Mouse (Mus musculus): ENCODE data around the gene Tmem204. TPM values are rescaled to one million over a fixed set of nuclear protein-coding genes. Genes with fewer than 3 reads are reported as not detected.

The Tmem204 gene
- polyA plus RNA-seq, 1 experiment from 2014 or later, result 26.7 TPM

GRCm38 (mm10) chr17:25015655-25016291 is 67.6 kb downstream of the Tmem204 start, which contains the start of the genes Cramp1l and Ift140:
Cramp1l (minus strand) TSS chr17:25015788.
Ift140 (plus strand) TSS chr17:25016085.
- peak within 1 kb of the TSS; percentile 84 for H3K27ac ChIP-seq (ENCODE audit: low read length)
- peaks cover 14% of the 10 kb centered on the region for H3K4me1 ChIP-seq (ENCODE audit: control insufficient read depth, insufficient read depth, low read length)
- WGBS, result under 1% methylated on average over 62 of the region's 62 CpGs
- peak; percentile 97 for ATAC-seq (replicated peaks; ENCODE audit: extremely low read depth, insufficient read depth, low FRiP score)
- H3K9ac ChIP-seq (ENCODE audit: low read length), result peak within 1 kb of the TSS; percentile 98
- H3K4me2 ChIP-seq (ENCODE audit: low read depth, low read length), result peak within 1 kb of the TSS; percentile 95
- H3K27me3 ChIP-seq (ENCODE audit: control insufficient read depth, insufficient read depth, low read length), result no peaks in the 10 kb centered on the region
- H3K36me3 ChIP-seq (ENCODE audit: control insufficient read depth, insufficient read depth), result peaks cover 12% of the 10 kb centered on the region
- peak within 1 kb of the TSS; percentile 90 for H3K4me3 ChIP-seq (ENCODE audit: low read length)
- H3K9me3 ChIP-seq (replicated peaks; ENCODE audit: control insufficient read depth, low read length), result no peaks in the 10 kb centered on the region

- 0 out of 2 replicates have a peak, but pooled peaks have one; percentile 3 for ATAC-seq (replicated peaks; ENCODE audit: extremely low read depth, insufficient read depth, low FRiP score)
- H3K4me3 ChIP-seq (ENCODE audit: low read length), result peak overlapping the region; percentile 90
- H3K4me1 ChIP-seq (ENCODE audit: control insufficient read depth, insufficient read depth, low read length), result peaks cover 14% of the 10 kb centered on the region
- peak overlapping the region; percentile 95 for H3K4me2 ChIP-seq (ENCODE audit: low read depth, low read length)
- no peaks in the 10 kb centered on the region for H3K9me3 ChIP-seq (replicated peaks; ENCODE audit: control insufficient read depth, low read length)
- H3K27me3 ChIP-seq (ENCODE audit: control insufficient read depth, insufficient read depth, low read length), result no peaks in the 10 kb centered on the region
- peak overlapping the region; percentile 84 for H3K27ac ChIP-seq (ENCODE audit: low read length)
- H3K36me3 ChIP-seq (ENCODE audit: control insufficient read depth, insufficient read depth), result peaks cover 15% of the 10 kb centered on the region
- WGBS, result under 1% methylated on average over 39 of the region's 39 CpGs
- H3K9ac ChIP-seq (ENCODE audit: low read length), result peak overlapping the region; percentile 98
Observed at GRCm38 (mm10) chr17:25014841-25015570, 68.4 kb downstream of the Tmem204 start.

GRCm38 (mm10) chr17:25013606-25014501 is 69.5 kb downstream of the Tmem204 start:
- Histone ChIP-seq H3K4me3 (ENCODE audit: low read length) (peak overlapping the region; percentile 90), H3K27ac (ENCODE audit: low read length) (peak overlapping the region; percentile 81), H3K9ac (ENCODE audit: low read length) (peak overlapping the region; percentile 98), H3K36me3 (ENCODE audit: control insufficient read depth, insufficient read depth) (peaks cover 15% of the 10 kb centered on the region), H3K4me1 (ENCODE audit: control insufficient read depth, insufficient read depth, low read length) (peaks cover 14% of the 10 kb centered on the region), H3K9me3 (replicated peaks; ENCODE audit: control insufficient read depth, low read length) (no peaks in the 10 kb centered on the region), H3K27me3 (ENCODE audit: control insufficient read depth, insufficient read depth, low read length) (no peaks in the 10 kb centered on the region), H3K4me2 (ENCODE audit: low read depth, low read length) (peak overlapping the region; percentile 95)
- WGBS, result under 1% methylated on average over 81 of the region's 81 CpGs
- ATAC-seq (replicated peaks; ENCODE audit: extremely low read depth, insufficient read depth, low FRiP score), result no peak

Other genes with a start within 250 kb of the Tmem204 start
- gene Hagh, start 243.4 kb downstream of the Tmem204 start, polyA plus RNA-seq (2015; fragmentation: Nextera tagmentation; extraction: Ambion mirVana), result 69.1 and 71.8 TPM in 2 replicates
- gene Fahd1, start 233.2 kb downstream of the Tmem204 start, polyA plus RNA-seq (2015; fragmentation: Nextera tagmentation; extraction: Ambion mirVana), result 50.2 and 59.9 TPM in 2 replicates
- gene Igfals, start 217.6 kb downstream of the Tmem204 start, polyA plus RNA-seq (2015; fragmentation: Nextera tagmentation; extraction: Ambion mirVana), result 0.40 and 0.70 TPM in 2 replicates
- gene Nubp2, start 197.2 kb downstream of the Tmem204 start, polyA plus RNA-seq (2015; fragmentation: Nextera tagmentation; extraction: Ambion mirVana), result 37.9 and 38.3 TPM in 2 replicates
- gene Spsb3, start 196.9 kb downstream of the Tmem204 start, polyA plus RNA-seq (2015; fragmentation: Nextera tagmentation; extraction: Ambion mirVana), result 33.7 and 34.0 TPM in 2 replicates
- gene Eme2, start 188.5 kb downstream of the Tmem204 start, polyA plus RNA-seq (2015; fragmentation: Nextera tagmentation; extraction: Ambion mirVana), result 18.2 and 20.4 TPM in 2 replicates
- 86.8 and 94.8 TPM in 2 replicates for gene Mrps34, start 188.5 kb downstream of the Tmem204 start, polyA plus RNA-seq (2015; fragmentation: Nextera tagmentation; extraction: Ambion mirVana)
- 38.2 and 42.1 TPM in 2 replicates for gene Nme3, start 187.1 kb downstream of the Tmem204 start, polyA plus RNA-seq (2015; fragmentation: Nextera tagmentation; extraction: Ambion mirVana)
- 30.1 and 33.0 TPM in 2 replicates for gene Mapk8ip3, start 146.6 kb downstream of the Tmem204 start, polyA plus RNA-seq (2015; fragmentation: Nextera tagmentation; extraction: Ambion mirVana)
- gene Jpt2, start 122.9 kb downstream of the Tmem204 start, polyA plus RNA-seq (2015; fragmentation: Nextera tagmentation; extraction: Ambion mirVana), result 79.3 and 82.5 TPM in 2 replicates
- 3.9 and 4.2 TPM in 2 replicates for gene Cramp1l, start 67.8 kb downstream of the Tmem204 start, polyA plus RNA-seq (2015; fragmentation: Nextera tagmentation; extraction: Ambion mirVana)
- gene Ift140, start 67.5 kb downstream of the Tmem204 start, polyA plus RNA-seq (2015; fragmentation: Nextera tagmentation; extraction: Ambion mirVana), result 11.6 TPM in 2 replicates
- gene Telo2, start 32.4 kb upstream of the Tmem204 start, polyA plus RNA-seq (2015; fragmentation: Nextera tagmentation; extraction: Ambion mirVana), result 31.3 and 31.7 TPM in 2 replicates
- 0.20 and 0.24 TPM in 2 replicates for gene Ptx4, start 37.2 kb upstream of the Tmem204 start, polyA plus RNA-seq (2015; fragmentation: Nextera tagmentation; extraction: Ambion mirVana)
- 16.1 and 19.2 TPM in 2 replicates for gene Clcn7, start 49.8 kb upstream of the Tmem204 start, polyA plus RNA-seq (2015; fragmentation: Nextera tagmentation; extraction: Ambion mirVana)
- not detected in 2 replicates for gene Ccdc154, start 78.9 kb upstream of the Tmem204 start, polyA plus RNA-seq (2015; fragmentation: Nextera tagmentation; extraction: Ambion mirVana)
- gene Gm38655, start 91.9 kb upstream of the Tmem204 start, polyA plus RNA-seq (2015; fragmentation: Nextera tagmentation; extraction: Ambion mirVana), result 0.32 and 0.95 TPM in 2 replicates
- gene BC003965, start 101.0 kb upstream of the Tmem204 start, polyA plus RNA-seq (2015; fragmentation: Nextera tagmentation; extraction: Ambion mirVana), result 27.0 and 29.6 TPM in 2 replicates
- 5.4 and 6.1 TPM in 2 replicates for gene Unkl, start 104.8 kb upstream of the Tmem204 start, polyA plus RNA-seq (2015; fragmentation: Nextera tagmentation; extraction: Ambion mirVana)
- 23.8 and 25.7 TPM in 2 replicates for gene Gnptg, start 156.5 kb upstream of the Tmem204 start, polyA plus RNA-seq (2015; fragmentation: Nextera tagmentation; extraction: Ambion mirVana)
- gene Tsr3, start 156.6 kb upstream of the Tmem204 start, polyA plus RNA-seq (2015; fragmentation: Nextera tagmentation; extraction: Ambion mirVana), result 26.9 and 31.0 TPM in 2 replicates
- gene Baiap3, start 172.8 kb upstream of the Tmem204 start, polyA plus RNA-seq (2015; fragmentation: Nextera tagmentation; extraction: Ambion mirVana), result 1.4 and 2.5 TPM in 2 replicates
- gene Ube2i, start 191.0 kb upstream of the Tmem204 start, polyA plus RNA-seq (2015; fragmentation: Nextera tagmentation; extraction: Ambion mirVana), result 345 and 358 TPM in 2 replicates
- 0.80 and 0.84 TPM in 2 replicates for gene Prss34, start 214.8 kb upstream of the Tmem204 start, polyA plus RNA-seq (2015; fragmentation: Nextera tagmentation; extraction: Ambion mirVana)
- not detected in 2 replicates for gene Prss28, start 225.1 kb upstream of the Tmem204 start, polyA plus RNA-seq (2015; fragmentation: Nextera tagmentation; extraction: Ambion mirVana)
- gene Prss29, start 235.1 kb upstream of the Tmem204 start, polyA plus RNA-seq (2015; fragmentation: Nextera tagmentation; extraction: Ambion mirVana), result not detected in 2 replicates